Mouse (Mus musculus): ENCODE measurements around the gene Olfr361. TPM values are rescaled to one million over a fixed set of nuclear protein-coding genes. Genes with fewer than 3 reads are reported as not detected.
"Not testable (repeated sequence)": the region's sequence is repeated elsewhere in the genome, so short reads cannot be mapped to it uniquely, and the experiment has no call there.

The Olfr361 gene
- polyA plus RNA-seq (2015; fragmentation: Nextera tagmentation; extraction: Ambion mirVana), result not detected in 2 replicates

DNA sequence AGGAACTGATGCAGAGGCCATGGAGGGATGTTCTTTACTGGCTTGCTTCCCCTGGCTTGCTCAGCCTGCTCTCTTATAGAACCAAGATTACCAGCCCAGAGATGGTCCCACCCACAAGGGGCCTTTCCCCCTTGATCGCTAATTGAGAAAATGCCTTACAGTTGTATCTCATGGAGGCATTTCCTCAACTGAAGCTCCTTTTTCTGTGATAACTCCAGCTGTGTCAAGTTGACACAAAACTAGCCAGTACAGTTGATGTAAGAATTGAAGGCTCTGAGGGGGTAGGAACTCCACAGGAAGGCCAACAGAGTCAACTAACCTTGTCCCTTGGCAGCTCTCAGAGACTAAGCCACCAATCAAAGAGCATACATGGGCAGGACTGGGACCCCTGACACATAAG lies at the start of gene Olfr361:
Gene Olfr361 (minus strand): TSS at position 101 of the 400 bp plus-strand sequence.
- not testable (repeated sequence) for ATAC-seq (ENCODE audit: insufficient read depth, low FRiP score); H3K9ac ChIP-seq (ENCODE audit: low read length); H3K4me2 ChIP-seq (ENCODE audit: low read depth, low read length); H3K9me3 ChIP-seq (replicated peaks; ENCODE audit: control insufficient read depth, low read length); H3K4me3 ChIP-seq (replicated peaks; ENCODE audit: low read length); H3K27ac ChIP-seq (ENCODE audit: low read length); H3K4me1 ChIP-seq (ENCODE audit: control insufficient read depth, insufficient read depth, low read length); H3K27me3 ChIP-seq (ENCODE audit: control insufficient read depth, insufficient read depth, low read length); H3K36me3 ChIP-seq (ENCODE audit: control insufficient read depth, insufficient read depth, low read length)
- WGBS, result 67% methylated on average over 1 of the region's 1 CpGs

DNA sequence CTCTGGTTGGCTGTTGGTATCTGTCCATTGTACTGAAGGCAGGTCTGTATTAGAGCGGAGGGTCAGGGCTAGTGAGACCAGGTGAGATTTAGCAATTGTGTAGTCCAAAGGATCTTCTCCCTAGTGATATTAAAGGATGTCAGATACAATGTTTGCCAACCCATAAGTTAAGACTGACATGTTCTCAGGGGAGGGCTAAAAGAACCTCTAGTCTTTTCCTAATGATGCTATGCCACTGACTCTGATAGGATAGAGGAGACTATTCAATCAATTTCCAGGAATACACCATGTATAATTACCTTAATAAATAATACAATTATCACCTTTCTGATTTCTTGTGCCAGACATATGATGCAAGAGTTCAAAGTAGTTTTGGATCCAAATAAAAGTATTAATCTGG lies 28.7 kb upstream of the Olfr361 start, which contains the start of gene Olfr362:
Gene Olfr362 (minus strand): TSS at position 101 of the 400 bp plus-strand sequence.
- Histone ChIP-seq H3K27ac (ENCODE audit: low read length) (no peak within 1 kb of the TSS), H3K4me1 (ENCODE audit: control insufficient read depth, insufficient read depth, low read length) (no peaks in the 10 kb centered on the region), H3K9ac (ENCODE audit: low read length) (no peak within 1 kb of the TSS), H3K4me3 (replicated peaks; ENCODE audit: low read length) (no peak within 1 kb of the TSS), H3K4me2 (ENCODE audit: low read depth, low read length) (no peak within 1 kb of the TSS), H3K9me3 (replicated peaks; ENCODE audit: control insufficient read depth, low read length) (no peaks in the 10 kb centered on the region; the same call in 1 of the 2 replicates), H3K27me3 (ENCODE audit: control insufficient read depth, insufficient read depth, low read length) (no peaks in the 10 kb centered on the region), H3K36me3 (ENCODE audit: control insufficient read depth, insufficient read depth, low read length) (no peaks in the 10 kb centered on the region)
- ATAC-seq (ENCODE audit: insufficient read depth, low FRiP score), result no peak
- 91% methylated on average over 1 of the region's 1 CpGs for WGBS

DNA sequence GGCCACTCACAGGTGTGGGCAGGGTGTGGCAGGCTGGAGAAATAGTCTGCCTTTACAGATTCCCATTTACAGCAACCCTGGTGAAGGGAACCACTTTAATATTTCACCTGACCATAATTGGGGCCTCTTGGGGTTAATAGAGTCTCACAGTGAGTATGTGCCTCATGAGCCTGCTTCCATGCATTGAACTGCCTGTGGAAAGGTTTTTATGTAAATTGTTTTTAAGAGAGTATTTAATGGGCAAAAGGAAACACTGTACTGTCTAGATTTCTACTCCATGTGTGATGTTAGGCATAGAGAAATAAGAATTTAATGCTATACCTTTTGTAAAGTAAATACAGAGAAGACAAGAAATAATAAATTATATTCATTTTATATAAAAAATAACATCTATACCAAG lies 23.6 kb downstream of the Olfr361 start, which contains the start of gene Olfr360:
Gene Olfr360 (plus strand): TSS at position 301 of the 400 bp plus-strand sequence.
- no peaks in the 10 kb centered on the region for H3K9me3 ChIP-seq (replicated peaks; ENCODE audit: control insufficient read depth, low read length)
- no peak for ATAC-seq (ENCODE audit: insufficient read depth, low FRiP score)
- H3K36me3 ChIP-seq (ENCODE audit: control insufficient read depth, insufficient read depth, low read length), result no peaks in the 10 kb centered on the region
- no peaks in the 10 kb centered on the region for H3K27me3 ChIP-seq (ENCODE audit: control insufficient read depth, insufficient read depth, low read length)
- H3K27ac ChIP-seq (ENCODE audit: low read length), result no peak within 1 kb of the TSS
- no peak within 1 kb of the TSS for H3K9ac ChIP-seq (ENCODE audit: low read length)
- H3K4me2 ChIP-seq (ENCODE audit: low read depth, low read length), result no peak within 1 kb of the TSS
- no peak within 1 kb of the TSS for H3K4me3 ChIP-seq (replicated peaks; ENCODE audit: low read length)
- no peaks in the 10 kb centered on the region for H3K4me1 ChIP-seq (ENCODE audit: control insufficient read depth, insufficient read depth, low read length)

Other genes with a start within 250 kb of the Olfr361 start
- not detected in 2 replicates for gene Olfr350, start 243.0 kb downstream of the Olfr361 start, polyA plus RNA-seq (2015; fragmentation: Nextera tagmentation; extraction: Ambion mirVana)
- not detected in 2 replicates for gene Olfr351, start 226.6 kb downstream of the Olfr361 start, polyA plus RNA-seq (2015; fragmentation: Nextera tagmentation; extraction: Ambion mirVana)
- not detected in 2 replicates for gene Olfr352, start 220.8 kb downstream of the Olfr361 start, polyA plus RNA-seq (2015; fragmentation: Nextera tagmentation; extraction: Ambion mirVana)
- gene Olfr353, start 196.4 kb downstream of the Olfr361 start, polyA plus RNA-seq (2015; fragmentation: Nextera tagmentation; extraction: Ambion mirVana), result not detected in 2 replicates
- not detected in 2 replicates for gene Olfr354, start 183.6 kb downstream of the Olfr361 start, polyA plus RNA-seq (2015; fragmentation: Nextera tagmentation; extraction: Ambion mirVana)
- gene Olfr355, start 160.4 kb downstream of the Olfr361 start, polyA plus RNA-seq (2015; fragmentation: Nextera tagmentation; extraction: Ambion mirVana), result not detected in 2 replicates
- gene Olfr356, start 152.2 kb downstream of the Olfr361 start, polyA plus RNA-seq (2015; fragmentation: Nextera tagmentation; extraction: Ambion mirVana), result not detected in 2 replicates
- not detected in 2 replicates for gene Olfr357, start 95.5 kb downstream of the Olfr361 start, polyA plus RNA-seq (2015; fragmentation: Nextera tagmentation; extraction: Ambion mirVana)
- not detected in 2 replicates for gene Olfr358, start 80.0 kb downstream of the Olfr361 start, polyA plus RNA-seq (2015; fragmentation: Nextera tagmentation; extraction: Ambion mirVana)
- not detected in 2 replicates for gene Olfr360, start 23.5 kb downstream of the Olfr361 start, polyA plus RNA-seq (2015; fragmentation: Nextera tagmentation; extraction: Ambion mirVana)
- not detected in 2 replicates for gene Olfr362, start 28.6 kb upstream of the Olfr361 start, polyA plus RNA-seq (2015; fragmentation: Nextera tagmentation; extraction: Ambion mirVana)
- not detected in 2 replicates for gene Olfr364-ps1, start 50.0 kb upstream of the Olfr361 start, polyA plus RNA-seq (2015; fragmentation: Nextera tagmentation; extraction: Ambion mirVana)
- gene Olfr365, start 98.9 kb upstream of the Olfr361 start, polyA plus RNA-seq (2015; fragmentation: Nextera tagmentation; extraction: Ambion mirVana), result not detected in 2 replicates
- gene Olfr366, start 122.3 kb upstream of the Olfr361 start, polyA plus RNA-seq (2015; fragmentation: Nextera tagmentation; extraction: Ambion mirVana), result not detected in 2 replicates
- gene Olfr368, start 237.2 kb upstream of the Olfr361 start, polyA plus RNA-seq (2015; fragmentation: Nextera tagmentation; extraction: Ambion mirVana), result not detected in 2 replicates